Mouse (Mus musculus) left cerebral cortex, adult 2 months (tissue): ENCODE measurements around the gene Hist1h2ak. TPM values are rescaled to one million over a fixed set of nuclear protein-coding genes. Genes with fewer than 3 reads are reported as not detected.
A peak's percentile ranks its signal among the peaks of the same experiment; 100 is the strongest.

ENCODE experiments used
- DNase-seq, 2 experiments: peaks; one replicate each; pipeline ENCODE4 v3.0.0; 2021 to 2022; ENCODE audit warnings: low spot score in 2 of 2, mixed read lengths in 1 of 2; ENCODE audit errors: extremely low spot score in 1 of 2
- H3K27ac ChIP-seq: fragments of 200-600 bp; 2 replicates; pipeline ENCODE4 v1.8.1; 2022
- H3K4me3 ChIP-seq: fragments of 200-600 bp; 2 replicates; pipeline ENCODE4 v1.8.1; 2022
- CTCF ChIP-seq: fragments of 200-600 bp; IDR thresholded peaks from 2 replicates; pipeline ENCODE4 v1.8.1; 2022; ENCODE audit warnings: antibody characterized with exemption, mild to moderate bottlenecking, moderate library complexity
- intact Hi-C: fragments of 180-260 bp; cut with DNase I; formaldehyde crosslinking; loops from one replicate; pipeline ENCODE4 v1.15.1; 2025
- total RNA-seq, 2 experiments: library from RNA; stranded (reverse); gene quantifications; 2 replicates each; pipeline ENCODE4 v1.2.3; 2021

Hist1h2ak gene
- total RNA-seq, 2 experiments from 2014 or later: 13.2 to 13.5 TPM

DNA sequence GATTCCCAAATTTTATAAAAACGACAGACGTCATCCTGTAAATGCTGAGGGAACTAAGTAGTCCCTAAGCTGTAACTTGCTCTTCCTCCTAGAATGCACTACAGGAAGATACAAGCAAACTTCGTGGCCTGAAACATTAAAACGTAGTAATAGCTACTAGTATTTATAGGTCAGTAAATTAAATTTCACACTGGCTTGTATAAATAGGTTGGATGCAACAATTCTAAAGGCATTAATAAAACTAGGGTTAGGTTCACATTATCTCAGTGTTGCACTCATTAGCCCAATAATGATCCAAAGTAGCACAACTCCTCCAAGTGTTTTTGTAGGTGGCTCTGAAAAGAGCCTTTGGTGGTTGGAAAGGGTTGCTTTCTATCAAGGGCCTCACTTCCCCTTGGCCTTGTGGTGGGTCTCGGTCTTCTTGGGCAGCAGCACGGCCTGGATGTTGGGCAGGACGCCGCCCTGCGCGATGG lies 540 bp downstream of the Hist1h2ak start:
- H3K27ac ChIP-seq: peak overlapping the region; percentile 80
- TF ChIP-seq CTCF: no peak
- no peak for DNase-seq
- H3K4me3 ChIP-seq: peak overlapping the region; percentile 50
- intact Hi-C loops: loop anchor here (2.0 to 10.0 kb wide), 5 partner anchors 28 to 1999 kb away; partner anchors contain the start of genes Hist1h1b, Hist1h1e, Hist1h1t and Hist1h2ab

DNA sequence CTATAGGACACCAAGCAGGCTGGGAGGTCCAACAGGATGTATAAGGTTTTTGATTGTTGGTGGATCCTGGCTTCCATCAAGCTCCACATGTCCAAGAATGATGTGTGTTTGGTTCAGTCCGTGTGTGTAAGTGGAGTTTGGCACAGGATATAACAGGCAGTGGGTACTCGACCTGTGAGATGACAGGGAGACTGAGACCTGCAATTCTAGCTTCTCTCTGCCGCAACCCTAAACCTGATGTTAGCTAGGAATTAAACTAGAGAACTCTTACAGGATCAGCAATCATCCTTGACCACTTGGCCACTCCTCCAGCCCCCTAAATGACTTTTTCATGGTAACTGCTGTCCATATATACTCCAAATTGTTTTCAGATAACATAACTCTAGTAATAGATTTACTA lies 1.3 kb downstream of the Hist1h2ak start:
- intact Hi-C loops: loop anchor here (2.0 to 10.0 kb wide), 5 partner anchors 28 to 2000 kb away; partner anchors contain the start of genes Hist1h1b, Hist1h1e, Hist1h1t and Hist1h2ab
- no peak overlapping the region for H3K4me3 ChIP-seq
- H3K27ac ChIP-seq: no peak overlapping the region
- DNase-seq: no peak
- no peak for TF ChIP-seq CTCF

DNA sequence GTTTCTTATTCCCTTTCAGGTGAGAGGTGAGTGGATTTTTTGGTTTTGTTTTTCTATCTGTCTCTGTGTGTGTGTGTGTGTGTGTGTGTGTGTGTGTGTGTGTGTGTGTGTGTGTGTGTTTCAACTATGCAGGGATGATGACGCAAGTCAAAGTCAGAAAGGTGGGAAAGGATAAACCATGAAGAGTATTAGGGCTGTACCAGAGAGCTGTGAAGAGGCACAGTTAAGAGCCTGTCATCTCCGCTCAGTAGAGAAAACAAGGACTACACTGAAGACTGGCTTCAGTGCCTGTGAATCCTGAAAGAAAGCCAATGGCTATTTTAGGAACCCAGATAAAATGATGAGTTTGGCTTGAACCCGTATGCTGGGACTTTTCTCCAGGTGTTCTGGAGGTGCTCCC lies 1.8 kb downstream of the Hist1h2ak start:
- TF ChIP-seq CTCF: no peak
- Histone ChIP-seq H3K4me3 (no peak overlapping the region), H3K27ac (no peak overlapping the region)
- intact Hi-C loops: loop anchor here (2.0 to 10.0 kb wide), 6 partner anchors 29 to 2000 kb away; partner anchors contain the start of genes Hist1h1b, Hist1h1e, Hist1h1t and Hist1h2ab
- DNase-seq: no peak

DNA sequence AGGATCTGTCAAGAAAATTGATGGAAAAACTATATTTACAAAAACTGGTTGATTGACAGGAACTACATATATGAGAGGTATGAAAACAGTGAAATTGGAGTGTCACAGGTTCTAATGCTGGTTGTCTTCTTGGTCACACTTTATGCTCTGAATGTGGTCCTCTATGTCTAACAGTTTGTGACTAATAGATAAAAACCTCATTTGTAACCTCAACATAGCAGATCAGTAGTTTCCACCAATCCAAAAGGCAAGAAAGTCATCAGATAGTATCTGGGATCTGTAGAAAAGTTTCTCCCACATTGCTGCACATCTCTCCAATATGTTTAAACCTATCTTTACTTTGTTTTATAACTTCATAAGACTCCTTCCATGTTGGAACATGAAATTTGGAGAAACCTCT lies 2.2 kb downstream of the Hist1h2ak start:
- intact Hi-C loops: loop anchor here (2.0 to 10.0 kb wide), 4 partner anchors 41 to 2001 kb away; partner anchors contain the start of genes Hist1h1t, Hist1h2ab, Hist1h2ag and Hist1h2bj
- H3K27ac ChIP-seq: no peak overlapping the region
- TF ChIP-seq CTCF: no peak

DNA sequence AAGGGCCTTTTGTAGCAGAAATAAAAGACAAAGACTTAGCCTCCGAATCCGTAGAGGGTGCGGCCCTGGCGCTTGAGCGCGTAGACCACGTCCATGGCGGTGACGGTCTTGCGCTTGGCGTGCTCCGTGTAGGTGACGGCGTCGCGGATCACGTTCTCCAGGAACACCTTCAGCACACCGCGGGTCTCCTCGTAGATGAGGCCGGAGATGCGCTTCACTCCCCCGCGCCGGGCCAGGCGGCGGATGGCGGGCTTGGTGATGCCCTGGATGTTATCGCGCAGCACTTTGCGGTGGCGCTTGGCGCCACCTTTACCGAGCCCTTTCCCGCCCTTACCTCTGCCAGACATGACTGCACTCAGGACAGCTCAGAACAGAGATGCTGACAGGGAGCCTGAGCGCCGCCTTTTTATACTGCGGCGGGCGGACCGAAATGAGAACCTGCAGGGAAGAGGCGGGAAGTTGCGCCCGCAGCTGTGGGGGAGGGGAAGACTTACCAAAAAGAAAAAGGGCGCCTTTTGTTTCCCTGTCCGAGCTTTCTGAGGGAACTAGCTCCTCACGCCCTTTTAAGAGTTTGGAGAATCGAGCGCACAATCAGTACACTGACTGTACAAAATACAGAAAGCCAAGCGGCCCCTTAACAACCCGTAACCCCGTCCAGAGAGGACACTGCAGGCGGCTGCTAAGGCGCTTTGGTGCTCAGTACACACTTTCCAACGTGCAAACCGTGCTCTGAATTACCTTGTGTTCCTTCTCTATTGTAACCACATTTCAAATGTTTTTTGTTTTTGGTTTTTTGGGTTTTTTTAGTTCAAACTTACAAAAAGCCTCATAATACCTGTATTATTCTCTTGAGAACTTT lies 3.2 kb downstream of the Hist1h2ak start, which contains the start of gene Hist1h4k:
Gene Hist1h4k, minus strand, starts transcription at position 347 of the 859 bp plus-strand sequence.
- peak within 1 kb of the TSS; percentile 57 for H3K4me3 ChIP-seq
- H3K27ac ChIP-seq: peak within 1 kb of the TSS; percentile 9; the same call in 1 of the 2 replicates
- intact Hi-C loops: loop anchor here (1.0 to 10.0 kb wide), 6 partner anchors 16 to 2002 kb away; partner anchors contain the start of genes Hist1h1t, Hist1h2ab, Hist1h2ag and Hist1h2ai
- DNase-seq: peak; percentile 93 to 94

More for the DNA sequence above, 2.2 kb downstream of the Hist1h2ak start:
- no peak for DNase-seq
- H3K4me3 ChIP-seq: no peak overlapping the region

DNA sequence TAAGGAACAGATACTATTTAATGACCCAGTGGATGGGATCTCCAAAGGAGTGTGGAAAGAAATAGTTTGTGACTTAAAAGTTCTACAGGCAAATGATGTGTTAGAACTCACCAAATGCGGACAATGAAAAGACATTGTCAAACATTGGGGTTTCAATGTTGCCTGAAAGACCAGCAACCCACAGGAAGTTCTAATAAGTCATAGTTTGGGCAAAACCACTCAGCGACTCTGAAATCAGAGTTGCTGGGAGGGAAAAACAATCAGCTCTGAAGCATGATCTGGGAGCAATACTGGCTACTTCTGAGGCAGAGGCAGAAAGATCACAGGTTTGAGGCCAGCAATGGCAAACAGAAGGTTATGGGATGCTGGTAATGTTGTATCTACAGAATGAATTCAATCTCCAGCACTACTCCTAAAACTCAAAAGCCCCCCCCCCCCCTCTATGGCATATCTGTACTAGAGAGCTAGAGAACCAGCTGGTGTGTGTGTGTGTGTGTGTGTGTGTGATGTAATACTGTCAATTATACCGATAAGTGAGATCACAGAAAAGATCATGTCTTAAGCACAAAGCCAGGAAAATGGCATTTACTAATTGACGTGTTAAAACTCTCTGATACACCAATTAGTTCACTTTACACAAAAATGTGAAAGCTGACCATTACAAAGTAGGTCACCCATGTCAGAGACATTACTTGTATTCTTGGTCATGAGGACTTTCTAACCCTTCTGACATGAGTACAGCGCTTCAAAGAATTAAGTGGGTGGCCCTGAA lies 4.1 kb downstream of the Hist1h2ak start:
- TF ChIP-seq CTCF: no peak
- no peak for DNase-seq
- no peak overlapping the region for H3K27ac ChIP-seq
- H3K4me3 ChIP-seq: peak overlapping the region; percentile 57
- intact Hi-C loops: loop anchor here (1.0 to 10.0 kb wide), 7 partner anchors 12 to 2003 kb away; partner anchors contain the start of genes Hist1h1t, Hist1h2ab, Hist1h2ag and Hist1h2ai

DNA sequence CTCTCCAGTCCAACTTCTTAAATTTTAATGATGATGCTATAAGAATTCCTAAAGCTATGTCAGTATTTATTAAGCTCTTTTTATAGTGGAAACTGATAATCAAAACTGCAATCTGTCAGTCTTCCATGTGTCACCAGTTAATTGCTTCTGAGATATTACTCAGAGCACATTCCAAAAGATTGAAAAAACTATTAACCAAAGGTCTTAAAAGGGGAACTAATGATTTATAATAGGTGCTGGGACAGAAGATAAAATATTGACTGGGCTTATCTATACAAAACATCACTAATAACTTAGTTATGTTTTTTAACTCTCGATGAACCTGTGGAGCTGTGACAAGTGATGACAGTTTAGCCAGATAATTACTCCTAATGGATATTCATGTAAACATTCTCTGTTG lies 8.6 kb downstream of the Hist1h2ak start:
- TF ChIP-seq CTCF: no peak
- intact Hi-C loops: no loop called here

DNA sequence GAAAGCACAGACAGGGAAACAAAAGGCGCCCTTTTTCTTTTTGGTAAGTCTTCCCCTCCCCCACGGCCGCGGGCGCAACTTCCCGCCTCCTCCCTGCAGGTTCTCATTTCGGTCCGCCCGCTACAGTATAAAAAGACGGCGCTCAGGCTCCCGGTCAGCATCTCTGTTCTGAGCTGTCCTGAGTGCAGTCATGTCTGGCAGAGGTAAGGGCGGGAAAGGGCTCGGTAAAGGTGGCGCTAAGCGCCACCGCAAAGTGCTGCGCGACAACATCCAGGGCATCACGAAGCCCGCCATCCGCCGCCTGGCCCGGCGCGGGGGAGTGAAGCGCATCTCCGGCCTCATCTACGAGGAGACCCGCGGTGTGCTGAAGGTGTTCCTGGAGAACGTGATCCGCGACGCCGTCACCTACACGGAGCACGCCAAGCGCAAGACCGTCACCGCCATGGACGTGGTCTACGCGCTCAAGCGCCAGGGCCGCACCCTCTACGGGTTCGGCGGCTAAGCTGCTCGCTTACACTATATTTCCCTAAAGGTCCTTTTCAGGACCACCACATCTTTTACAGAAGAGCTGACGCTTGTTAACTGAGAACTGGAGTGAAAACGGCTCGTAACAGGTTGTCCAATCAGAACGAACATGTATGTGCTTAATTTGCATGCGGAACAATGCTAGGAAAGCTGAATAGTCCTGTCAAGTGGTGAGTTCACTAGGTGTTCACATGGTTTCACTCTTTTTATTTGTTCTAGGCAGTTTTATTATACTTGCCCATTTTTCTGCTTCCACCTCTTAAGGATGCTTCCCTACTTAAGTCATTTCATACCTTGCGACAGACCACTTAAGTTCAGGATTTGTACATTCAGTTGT lies 18.5 kb downstream of the Hist1h2ak start, which contains the start of gene Hist1h4j:
Gene Hist1h4j, plus strand, starts transcription at position 159 of the 862 bp plus-strand sequence.
- H3K27ac ChIP-seq: peak within 1 kb of the TSS; percentile 63
- H3K4me3 ChIP-seq: peak within 1 kb of the TSS; percentile 48
- intact Hi-C loops: loop anchor here (1.0 kb wide), 2 partner anchors 15 to 17 kb away; partner anchors contain the start of gene Hist1h4k

More for the DNA sequence above, 8.6 kb downstream of the Hist1h2ak start:
- no peak overlapping the region for H3K27ac ChIP-seq
- no peak for DNase-seq
- no peak overlapping the region for H3K4me3 ChIP-seq

DNA sequence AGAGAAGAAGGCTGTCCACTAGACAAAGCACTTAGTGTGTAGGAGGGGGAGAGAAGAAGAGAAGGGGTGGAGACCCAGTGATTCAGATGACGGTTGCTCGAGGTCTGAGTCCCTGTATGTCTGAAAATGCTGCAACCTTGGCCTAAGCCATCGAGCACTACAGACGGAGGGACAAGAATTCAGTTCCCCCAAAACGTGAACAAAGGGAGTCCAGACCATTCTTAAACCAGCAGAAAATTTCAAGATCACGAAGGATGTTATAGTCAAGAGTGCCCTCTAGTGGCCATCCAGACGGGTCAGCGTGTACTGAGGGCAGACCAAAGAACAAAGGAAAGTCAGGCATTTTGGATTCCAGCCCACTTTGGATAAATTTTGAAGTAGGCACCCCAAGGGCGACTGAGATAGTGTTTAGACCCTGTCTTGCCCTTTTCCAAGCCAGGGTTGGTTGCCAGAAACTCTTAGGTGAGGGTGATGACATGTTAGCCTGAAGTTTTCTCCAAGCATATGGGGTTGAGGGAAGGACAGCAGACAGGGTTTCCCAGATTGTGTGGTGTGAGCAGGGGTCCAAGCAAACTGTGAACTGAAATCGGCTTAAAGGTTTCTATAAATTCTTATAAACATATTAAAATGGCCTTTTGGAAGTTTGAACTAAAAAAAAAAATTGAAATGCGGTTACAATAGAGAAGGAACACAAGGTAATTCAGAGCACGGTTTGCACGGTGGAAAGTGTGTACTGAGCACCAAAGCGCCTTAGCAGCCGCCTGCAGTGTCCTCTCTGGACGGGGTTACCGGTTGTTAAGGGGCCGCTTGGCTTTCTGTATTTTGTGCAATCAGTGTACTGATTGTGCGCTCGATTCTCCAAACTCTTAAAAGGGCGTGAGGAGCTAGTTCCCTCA lies 19.4 kb downstream of the Hist1h2ak start:
- intact Hi-C loops: loop anchor here (1.0 kb wide), 2 partner anchors 16 kb away; partner anchors contain the start of gene Hist1h4k
- peak; percentile 89 for TF ChIP-seq CTCF
- peak; percentile 61 to 66 for DNase-seq
- H3K27ac ChIP-seq: peak overlapping the region; percentile 63
- H3K4me3 ChIP-seq: peak overlapping the region; percentile 48

More for the DNA sequence above, 18.5 kb downstream of the Hist1h2ak start, which contains the start of gene Hist1h4j:
- DNase-seq: peak; percentile 71

DNA sequence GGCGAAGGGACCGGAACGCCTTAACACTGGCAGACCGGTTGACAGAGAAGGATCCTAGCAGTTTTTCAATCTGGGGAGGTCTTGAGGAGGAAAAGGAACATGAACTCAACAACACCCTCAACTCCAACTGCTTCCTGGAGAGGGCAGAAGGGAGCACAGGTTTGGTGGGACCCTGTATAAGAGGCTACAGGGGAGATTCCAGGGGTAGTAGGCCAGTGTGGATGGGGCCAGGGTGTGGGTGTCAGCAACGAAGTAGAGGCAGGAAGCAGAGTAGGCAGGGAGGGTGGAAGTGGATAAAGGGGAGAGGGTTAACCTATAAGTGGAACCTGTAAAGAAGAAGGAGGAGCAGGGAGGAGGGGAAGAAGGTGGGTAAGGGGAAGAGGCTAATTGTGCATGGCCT lies 20.2 kb downstream of the Hist1h2ak start:
- H3K27ac ChIP-seq: no peak overlapping the region
- no peak; the same call in 1 of the 2 replicates for TF ChIP-seq CTCF
- DNase-seq: no peak
- no peak overlapping the region for H3K4me3 ChIP-seq
- intact Hi-C loops: no loop called here
